Mouse (Mus musculus) CD8-positive naive resting alpha-beta T cell, adult 2 months (primary cell): Measurements from ENCODE around the gene Gm11034.

Experiments
- DNase-seq, 2 experiments: peaks; one replicate each; pipeline ENCODE4 v3.0.0; 2022; ENCODE audit warnings: low read depth in 2 of 2, low spot score in 2 of 2

The Gm11034 gene

GRCm38 (mm10) chr8:72213536-72213935 lies at the start of gene Gm11034:
TSS of gene Gm11034 (minus strand) at chr8:72213636.
- no peak for DNase-seq

- DNase-seq = no peak
These were observed 49.3 kb upstream of the Gm11034 start for GRCm38 (mm10) chr8:72262756-72263155.

GRCm38 (mm10) chr8:72261872-72262271 lies 48.4 kb upstream of the Gm11034 start:
- DNase-seq = no peak

GRCm38 (mm10) chr8:72261431-72261830 lies 48.0 kb upstream of the Gm11034 start:
- no peak for DNase-seq

GRCm38 (mm10) chr8:72261019-72261418 lies 47.6 kb upstream of the Gm11034 start:
- peak; percentile 69 to 87 for DNase-seq

- DNase-seq = no peak
These were observed 47.1 kb upstream of the Gm11034 start for GRCm38 (mm10) chr8:72260585-72260984.

- no peak for DNase-seq
These were observed 46.4 kb upstream of the Gm11034 start for GRCm38 (mm10) chr8:72259862-72260261.

- DNase-seq = no peak
These were observed 44.4 kb upstream of the Gm11034 start for GRCm38 (mm10) chr8:72257902-72258238.

GRCm38 (mm10) chr8:72257171-72257901 lies 43.9 kb upstream of the Gm11034 start:
- peak in 1 of 2 experiments; percentile 42 for DNase-seq

GRCm38 (mm10) chr8:72244610-72245009 lies 31.2 kb upstream of the Gm11034 start:
- no peak for DNase-seq

- no peak for DNase-seq
These were observed 28.8 kb upstream of the Gm11034 start for GRCm38 (mm10) chr8:72242226-72242625.

GRCm38 (mm10) chr8:72240951-72241350 lies 27.5 kb upstream of the Gm11034 start:
- no peak for DNase-seq

- DNase-seq = no peak
These were observed 26.9 kb upstream of the Gm11034 start for GRCm38 (mm10) chr8:72240403-72240763.

GRCm38 (mm10) chr8:72239499-72240402 lies 26.3 kb upstream of the Gm11034 start, which contains the start of gene Ap1m1:
TSS of gene Ap1m1 (plus strand) at chr8:72240018.
- DNase-seq = peak; percentile 94

GRCm38 (mm10) chr8:72222656-72223055 lies 9.2 kb upstream of the Gm11034 start:
- no peak for DNase-seq

- DNase-seq = no peak
These were observed 7.3 kb upstream of the Gm11034 start for GRCm38 (mm10) chr8:72220758-72221157.

- DNase-seq = peak; percentile 80 to 81
These were observed 6.3 kb upstream of the Gm11034 start, which contains the start of gene Fam32a for GRCm38 (mm10) chr8:72219541-72220363. TSS of gene Fam32a (plus strand) at chr8:72219730.

- DNase-seq = no peak
These were observed 5.5 kb upstream of the Gm11034 start for GRCm38 (mm10) chr8:72218781-72219540.

- DNase-seq = peak; percentile 19 to 26
These were observed 2.4 kb upstream of the Gm11034 start for GRCm38 (mm10) chr8:72215871-72216270.

GRCm38 (mm10) chr8:72215060-72215459 lies 1.6 kb upstream of the Gm11034 start:
- peak; percentile 47 to 52 for DNase-seq
